Mouse (Mus musculus) myocyte (in vitro differentiated cells): ENCODE data around the gene Nkiras2. TPM values are rescaled to one million over a fixed set of nuclear protein-coding genes. Genes with fewer than 3 reads are reported as not detected.

Experiments
- H3K27me3 ChIP-seq: one replicate; pipeline ENCODE4 v1.6.1; 2011; ENCODE audit not compliant: control insufficient read depth, insufficient read depth, insufficient read length
- H3K36me3 ChIP-seq: one replicate; pipeline ENCODE4 v1.6.1; 2011; ENCODE audit not compliant: control insufficient read depth, insufficient read depth
- H3K4me2 ChIP-seq: one replicate; pipeline ENCODE4 v1.6.1; 2011; ENCODE audit warnings: low read depth, control low read depth
- H3K4me3 ChIP-seq: one replicate; pipeline ENCODE4 v1.5.1; 2011; ENCODE audit warnings: mild to moderate bottlenecking, control low read depth, moderate library complexity
- H3K79me2 ChIP-seq: one replicate; pipeline ENCODE4 v1.6.1; 2011; ENCODE audit not compliant: control insufficient read depth, insufficient read depth
- H3ac ChIP-seq: one replicate; pipeline ENCODE4 v1.6.1; 2011; ENCODE audit not compliant: control insufficient read depth, insufficient read length
- CEBPB ChIP-seq: IDR thresholded peaks from 2 replicates; pipeline ENCODE4 v1.6.1; 2011; ENCODE audit warnings: mild to moderate bottlenecking, moderate library complexity; ENCODE audit not compliant: poor library complexity, insufficient read depth, severe bottlenecking
- E2F4 ChIP-seq: IDR thresholded peaks from one replicate; pipeline ENCODE4 v1.6.1; 2011; ENCODE audit warnings: mild to moderate bottlenecking, control low read depth, moderate library complexity; ENCODE audit not compliant: insufficient read depth
- MAX ChIP-seq: IDR thresholded peaks from one replicate; pipeline ENCODE4 v1.6.1; 2011; ENCODE audit warnings: low read depth, mild to moderate bottlenecking, control low read depth
- MYOD1 ChIP-seq, 3 experiments: IDR thresholded peaks; one replicate each; pipeline ENCODE4 v1.6.1; 2011; ENCODE audit warnings: control low read depth in 2 of 3, low read depth in 2 of 3, mild to moderate bottlenecking in 2 of 3, moderate library complexity in 1 of 3; ENCODE audit not compliant: insufficient read length in 2 of 3, control insufficient read depth in 1 of 3
- MYOG ChIP-seq, 3 experiments: IDR thresholded peaks; one replicate each; pipeline ENCODE4 v1.6.1; 2011; ENCODE audit warnings: control low read depth in 2 of 3, low read depth in 2 of 3, mild to moderate bottlenecking in 2 of 3; ENCODE audit not compliant: insufficient read length in 2 of 3, control insufficient read depth in 1 of 3, insufficient read depth in 1 of 3
- POLR2A ChIP-seq: IDR thresholded peaks from one replicate; pipeline ENCODE4 v1.6.1; 2011; ENCODE audit warnings: low read depth, mild to moderate bottlenecking, control low read depth, moderate library complexity; ENCODE audit not compliant: insufficient read length
- POLR2AphosphoS2 ChIP-seq: IDR thresholded peaks from one replicate; pipeline ENCODE4 v1.6.1; 2011; ENCODE audit warnings: low read depth, control low read depth; ENCODE audit not compliant: insufficient read length
- REST ChIP-seq: IDR thresholded peaks from one replicate; pipeline ENCODE4 v1.6.1; 2011; ENCODE audit warnings: mild to moderate bottlenecking, control low read depth, moderate library complexity; ENCODE audit not compliant: insufficient read depth, insufficient read length
- SRF ChIP-seq: IDR thresholded peaks from one replicate; pipeline ENCODE4 v1.6.1; 2011; ENCODE audit warnings: low read depth; ENCODE audit not compliant: control insufficient read depth, insufficient read length
- TCF12 ChIP-seq: IDR thresholded peaks from one replicate; pipeline ENCODE4 v1.6.1; 2011; ENCODE audit warnings: mild to moderate bottlenecking, control low read depth; ENCODE audit not compliant: poor library complexity, insufficient read depth, severe bottlenecking
- TCF3 ChIP-seq: IDR thresholded peaks from one replicate; pipeline ENCODE4 v1.6.1; 2011; ENCODE audit warnings: low read depth, control low read depth; ENCODE audit not compliant: insufficient read length
- USF1 ChIP-seq: IDR thresholded peaks from one replicate; pipeline ENCODE4 v1.6.1; 2011; ENCODE audit warnings: low read depth, mild to moderate bottlenecking, control low read depth, moderate library complexity
- polyA plus RNA-seq: library from polyadenylated mRNA; unstranded; fragments of >200 nt; fragmentation: generic; extraction: Trizol; gene quantifications from one replicate; pipeline ENCODE4 v1.2.1, GENCODE M21; 2012; ENCODE audit warnings: missing spikeins

Gene Nkiras2
- polyA plus RNA-seq, 1 experiment: 130 TPM

- H3K4me3 ChIP-seq: no peak overlapping the region
- peaks cover 39% of the 10 kb centered on the region for H3K27me3 ChIP-seq
- H3ac ChIP-seq: no peak overlapping the region
- TF ChIP-seq E2F4 (no peak), USF1 (no peak), MYOG (IDR thresholded peaks at IDR 0.05; ENCODE audit: control insufficient read depth in 1 of 3, insufficient read depth in 1 of 3, insufficient read length in 2 of 3, low read depth in 2 of 3) (no peak), CEBPB (no peak), TCF3 (no peak), TCF12 (no peak), SRF (no peak), REST (no peak), POLR2AphosphoS2 (no peak), MAX (no peak), POLR2A (no peak), MYOD1 (IDR thresholded peaks at IDR 0.05; ENCODE audit: control insufficient read depth in 1 of 3, insufficient read length in 2 of 3, low read depth in 2 of 3) (no peak)
- H3K36me3 ChIP-seq: no peaks in the 10 kb centered on the region
- no peak overlapping the region for H3K4me2 ChIP-seq
- no peaks in the 10 kb centered on the region for H3K79me2 ChIP-seq
Measured at GRCm38 (mm10) chr11:100634530-100634929, 15.5 kb downstream of the Nkiras2 start.

- H3ac ChIP-seq: no peak overlapping the region
- no peaks in the 10 kb centered on the region for H3K79me2 ChIP-seq
- TF ChIP-seq USF1 (no peak), MAX (no peak)
- no peak overlapping the region for H3K4me3 ChIP-seq
- peaks cover 68% of the 10 kb centered on the region for H3K27me3 ChIP-seq
- no peaks in the 10 kb centered on the region for H3K36me3 ChIP-seq
- H3K4me2 ChIP-seq: no peak overlapping the region
Measured at GRCm38 (mm10) chr11:100640159-100640906, 21.3 kb downstream of the Nkiras2 start.

- H3K4me2 ChIP-seq: no peak overlapping the region
- H3K79me2 ChIP-seq: no peaks in the 10 kb centered on the region
- peaks cover 57% of the 10 kb centered on the region for H3K27me3 ChIP-seq
- no peak for TF ChIP-seq TCF3
- TF ChIP-seq MAX: no peak
- no peak for TF ChIP-seq POLR2A
- no peak for TF ChIP-seq REST
- TF ChIP-seq CEBPB: no peak
- no peak for TF ChIP-seq USF1
- TF ChIP-seq MYOG (IDR thresholded peaks at IDR 0.05; ENCODE audit: control insufficient read depth in 1 of 3, insufficient read depth in 1 of 3, insufficient read length in 2 of 3, low read depth in 2 of 3): no peak
- no peak for TF ChIP-seq TCF12
- no peak for TF ChIP-seq MYOD1 (IDR thresholded peaks at IDR 0.05; ENCODE audit: control insufficient read depth in 1 of 3, insufficient read length in 2 of 3, low read depth in 2 of 3)
- TF ChIP-seq SRF: no peak
- TF ChIP-seq POLR2AphosphoS2: no peak
- no peaks in the 10 kb centered on the region for H3K36me3 ChIP-seq
- H3ac ChIP-seq: no peak overlapping the region
- no peak overlapping the region for H3K4me3 ChIP-seq
Measured at GRCm38 (mm10) chr11:100643612-100644575, 24.9 kb downstream of the Nkiras2 start.

GRCm38 (mm10) chr11:100646265-100646664 lies 27.2 kb downstream of the Nkiras2 start:
- no peak overlapping the region for H3K4me3 ChIP-seq
- no peak for TF ChIP-seq SRF
- TF ChIP-seq CEBPB: no peak
- TF ChIP-seq E2F4: no peak
- no peak for TF ChIP-seq POLR2A
- no peak for TF ChIP-seq TCF3
- no peak for TF ChIP-seq USF1
- TF ChIP-seq TCF12: no peak
- no peak for TF ChIP-seq POLR2AphosphoS2
- TF ChIP-seq MYOD1 (IDR thresholded peaks at IDR 0.05; ENCODE audit: control insufficient read depth in 1 of 3, insufficient read length in 2 of 3, low read depth in 2 of 3): no peak
- no peak for TF ChIP-seq MAX
- no peak for TF ChIP-seq MYOG (IDR thresholded peaks at IDR 0.05; ENCODE audit: control insufficient read depth in 1 of 3, insufficient read depth in 1 of 3, insufficient read length in 2 of 3, low read depth in 2 of 3)
- no peak for TF ChIP-seq REST
- peaks cover 54% of the 10 kb centered on the region for H3K27me3 ChIP-seq
- H3K79me2 ChIP-seq: no peaks in the 10 kb centered on the region
- H3K4me2 ChIP-seq: no peak overlapping the region
- no peaks in the 10 kb centered on the region for H3K36me3 ChIP-seq
- no peak overlapping the region for H3ac ChIP-seq
